In the genomic region with DNA sequence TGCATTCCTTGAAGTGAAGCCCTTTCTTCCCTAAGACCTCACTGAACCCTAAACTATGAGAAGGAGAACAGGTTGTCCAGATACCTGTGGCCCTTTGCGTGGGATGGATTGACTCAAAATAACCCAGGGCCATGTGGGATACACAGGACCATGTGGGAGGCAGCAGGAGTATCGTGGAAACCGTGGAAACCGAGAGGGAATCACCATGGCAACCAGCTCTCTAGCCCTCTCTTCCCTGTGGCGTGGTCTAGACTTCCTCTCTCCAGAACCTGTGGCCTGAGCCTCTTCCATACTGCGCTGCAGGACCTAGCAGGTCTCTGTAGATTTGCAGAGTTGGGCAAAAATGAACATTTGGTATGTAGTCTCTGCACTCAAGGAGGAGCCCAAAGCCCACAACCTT, we compare ENCODE assay signal across 10 mouse cellular contexts. TPM values are rescaled to one million over a fixed set of nuclear protein-coding genes. Genes with fewer than 3 reads are reported as not detected.
DNase-seq lines count a peak whose midpoint lies in the region.
"Had no signal": no experiment of that assay in that cellular context is flagged by ENCODE, and none has a peak within 500 bp of the region (broad histone marks: within the 10 kb centered on the region; RNA-seq: fewer than 3 reads in every experiment).

No protein-coding gene starts in this region.

- DNase-seq in layer of hippocampus, adult 11-12 months (ENCODE audit: low spot score): peak; percentile 63
- DNase-seq in layer of hippocampus, postnatal 25 days (ENCODE audit: extremely low spot score in 1 of 2, low spot score in 1 of 2): no peak
- peak; percentile 62 to 67 for DNase-seq in frontal cortex, adult 2 months (ENCODE audit: extremely low spot score in 1 of 2, low spot score in 1 of 2)
- DNase-seq in left cerebral cortex, adult 18-20 months (ENCODE audit: low spot score in 2 of 2): peak; percentile 43 to 61
- peak; percentile 63 to 68 for DNase-seq in right cerebral cortex, adult 2 months (ENCODE audit: low spot score in 2 of 2)
- no peak for DNase-seq in urinary bladder, postnatal 25 days (ENCODE audit: low spot score)
- DNase-seq in ovary, postnatal 14 days (ENCODE audit: low spot score): no peak
- DNase-seq: adrenal gland, postnatal 14 days; kidney, adult 8-10 months; lung, postnatal 4 days had no signal

RNA-seq across cellular contexts. Expression of gene Ets2, which starts 37.6 kb away (rescaled TPM):
- 10 to 100 TPM; 61.1 to 65.4 TPM for total RNA-seq in layer of hippocampus, postnatal 25 days (2021)
- polyA plus RNA-seq in frontal cortex, adult 2 months (2012; rRNA removed): 27.1 and 30.2 TPM in 2 replicates
- total RNA-seq in left cerebral cortex, adult 18-20 months (2021): 10 to 100 TPM; 68.8 to 78.1 TPM

Comparison
In these comparisons a context has a peak if more than half of its experiments do, and no peak if none do; other contexts are left out.
1. DNase-seq: peak in layer of hippocampus, adult 11-12 months (single experiment), frontal cortex, adult 2 months (2 of 2), left cerebral cortex, adult 18-20 months (2 of 2) and right cerebral cortex, adult 2 months (2 of 2); none in layer of hippocampus, postnatal 25 days (0 of 2), urinary bladder, postnatal 25 days (single experiment) and ovary, postnatal 14 days (single experiment).